Mouse (Mus musculus): Measurements from ENCODE around the gene 4833427G06Rik. TPM values are rescaled to one million over a fixed set of nuclear protein-coding genes. Genes with fewer than 3 reads are reported as not detected.

4833427G06Rik gene
- polyA plus RNA-seq, 1 experiment, result not detected

DNA sequence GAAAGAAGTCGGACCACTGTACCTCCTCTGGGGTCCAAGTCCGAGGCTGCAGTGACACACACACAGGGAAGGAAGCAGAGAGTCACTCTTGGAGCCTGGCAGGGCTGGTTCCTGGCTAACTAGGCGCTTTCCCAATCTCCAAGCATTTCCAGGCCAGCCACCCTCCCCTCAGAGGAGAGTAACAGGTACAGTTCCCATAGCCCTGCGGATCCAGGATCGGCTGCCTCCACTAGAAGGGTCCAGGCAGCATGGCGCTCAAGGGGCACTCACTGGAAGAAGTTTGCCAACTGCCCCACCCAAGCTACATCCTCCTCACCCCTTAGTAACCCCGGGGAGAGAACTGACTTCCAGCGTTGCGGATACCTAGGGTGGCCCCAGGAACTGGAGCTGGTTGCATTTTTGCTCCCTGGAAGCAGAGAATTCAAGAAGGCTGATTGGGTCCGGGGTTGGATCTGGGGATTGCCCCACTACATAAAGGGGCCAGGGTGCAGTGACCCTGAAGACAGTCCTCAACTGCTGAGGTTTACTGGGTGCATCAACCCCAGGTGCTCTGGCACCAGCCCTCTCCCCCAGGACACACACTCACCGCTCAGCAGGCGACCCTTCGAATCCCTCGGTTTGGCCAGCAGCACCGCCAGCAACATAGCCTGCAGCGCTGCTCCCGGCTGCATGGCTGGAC lies 25.4 kb downstream of the 4833427G06Rik start:
- TF ChIP-seq POLR2A (IDR thresholded peaks at IDR 0.05; ENCODE audit: borderline replicate concordance, low read depth, low read length), result no peak
- no peak for TF ChIP-seq CTCF (IDR thresholded peaks at IDR 0.05; ENCODE audit: low read depth, low read length)

DNA sequence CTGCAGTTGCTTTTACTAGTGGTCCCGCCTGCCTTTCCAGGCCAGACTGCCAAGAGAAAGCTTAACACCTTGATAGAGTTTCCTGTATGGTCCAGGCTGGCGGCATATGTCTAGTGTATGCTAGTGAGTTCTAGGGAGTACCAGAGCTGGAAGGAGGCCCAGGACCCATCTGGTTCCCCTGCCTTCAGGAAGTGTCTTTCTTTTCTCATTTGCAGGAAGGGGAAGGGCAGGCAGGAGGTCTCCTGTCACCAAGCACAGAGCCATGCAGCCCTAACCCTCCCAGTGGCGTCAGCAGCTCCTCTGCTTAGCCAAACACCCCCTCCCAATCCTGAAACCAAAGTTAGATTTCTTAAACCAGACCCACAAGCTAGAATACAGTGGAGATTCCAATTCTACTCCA lies 26.1 kb downstream of the 4833427G06Rik start:
- Histone ChIP-seq H3K4me1 (ENCODE audit: control insufficient read depth, insufficient read depth, low read length) (peaks cover 8% of the 10 kb centered on the region), H3K27ac (ENCODE audit: insufficient read depth, low read depth, low read length) (no peak overlapping the region), H3K4me3 (ENCODE audit: insufficient read depth, low read length) (peak overlapping the region; percentile 23; the same call in 1 of the 2 replicates)
- no peak for TF ChIP-seq CTCF (IDR thresholded peaks at IDR 0.05; ENCODE audit: low read depth, low read length)

More for the DNA sequence above, 25.4 kb downstream of the 4833427G06Rik start:
- H3K27ac ChIP-seq (ENCODE audit: insufficient read depth, low read depth, low read length), result no peak overlapping the region; the same call in 1 of the 2 replicates
- H3K4me1 ChIP-seq (ENCODE audit: control insufficient read depth, insufficient read depth, low read length), result peaks cover 8% of the 10 kb centered on the region
- H3K4me3 ChIP-seq (ENCODE audit: insufficient read depth, low read length), result peak overlapping the region; percentile 69

GRCm38 (mm10) chr9:51070801-51071200 lies 31.1 kb downstream of the 4833427G06Rik start:
- Histone ChIP-seq H3K27ac (ENCODE audit: insufficient read depth, low read depth, low read length) (no peak overlapping the region), H3K4me3 (ENCODE audit: insufficient read depth, low read length) (no peak overlapping the region), H3K4me1 (ENCODE audit: control insufficient read depth, insufficient read depth, low read length) (peaks cover 4% of the 10 kb centered on the region; the same call in 1 of the 2 replicates)
- TF ChIP-seq POLR2A (IDR thresholded peaks at IDR 0.05; ENCODE audit: borderline replicate concordance, low read depth, low read length) (no peak), CTCF (IDR thresholded peaks at IDR 0.05; ENCODE audit: low read depth, low read length) (no peak)

- Histone ChIP-seq H3K27ac (ENCODE audit: insufficient read depth, low read depth, low read length) (no peak overlapping the region), H3K4me1 (ENCODE audit: control insufficient read depth, insufficient read depth, low read length) (no peaks in the 10 kb centered on the region), H3K4me3 (ENCODE audit: insufficient read depth, low read length) (no peak overlapping the region)
- TF ChIP-seq CTCF (IDR thresholded peaks at IDR 0.05; ENCODE audit: low read depth, low read length), result no peak
- TF ChIP-seq POLR2A (IDR thresholded peaks at IDR 0.05; ENCODE audit: borderline replicate concordance, low read depth, low read length), result no peak
These were observed 33.7 kb downstream of the 4833427G06Rik start for GRCm38 (mm10) chr9:51068202-51068601.

DNA sequence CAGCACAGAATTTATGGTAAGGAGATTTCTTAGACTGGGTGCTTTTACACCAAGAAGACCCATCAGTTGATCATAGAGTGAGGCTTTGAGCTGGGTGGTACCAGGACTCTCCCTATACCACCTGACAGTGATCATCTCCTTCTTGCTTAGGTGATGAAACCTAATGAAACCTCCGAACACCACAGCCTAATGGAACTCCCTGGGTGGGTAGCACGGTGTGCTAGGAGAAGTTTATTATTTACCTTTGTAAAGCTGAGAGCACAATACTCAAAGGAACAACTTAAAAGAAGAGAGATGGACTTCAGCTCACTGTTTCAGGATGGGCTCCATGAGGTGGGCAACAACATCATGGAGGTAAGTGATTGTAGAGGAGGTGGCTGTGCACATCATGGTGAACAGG lies 41.3 kb downstream of the 4833427G06Rik start, which contains the start of gene Btg4:
Gene Btg4 (plus strand): TSS at position 301 of the 400 bp plus-strand sequence.
- Histone ChIP-seq H3K27ac (ENCODE audit: insufficient read depth, low read depth, low read length) (no peak within 1 kb of the TSS), H3K4me1 (ENCODE audit: control insufficient read depth, insufficient read depth, low read length) (peaks cover 9% of the 10 kb centered on the region), H3K4me3 (ENCODE audit: insufficient read depth, low read length) (no peak within 1 kb of the TSS)
- TF ChIP-seq CTCF (IDR thresholded peaks at IDR 0.05; ENCODE audit: low read depth, low read length) (no peak), POLR2A (IDR thresholded peaks at IDR 0.05; ENCODE audit: borderline replicate concordance, low read depth, low read length) (no peak)

DNA sequence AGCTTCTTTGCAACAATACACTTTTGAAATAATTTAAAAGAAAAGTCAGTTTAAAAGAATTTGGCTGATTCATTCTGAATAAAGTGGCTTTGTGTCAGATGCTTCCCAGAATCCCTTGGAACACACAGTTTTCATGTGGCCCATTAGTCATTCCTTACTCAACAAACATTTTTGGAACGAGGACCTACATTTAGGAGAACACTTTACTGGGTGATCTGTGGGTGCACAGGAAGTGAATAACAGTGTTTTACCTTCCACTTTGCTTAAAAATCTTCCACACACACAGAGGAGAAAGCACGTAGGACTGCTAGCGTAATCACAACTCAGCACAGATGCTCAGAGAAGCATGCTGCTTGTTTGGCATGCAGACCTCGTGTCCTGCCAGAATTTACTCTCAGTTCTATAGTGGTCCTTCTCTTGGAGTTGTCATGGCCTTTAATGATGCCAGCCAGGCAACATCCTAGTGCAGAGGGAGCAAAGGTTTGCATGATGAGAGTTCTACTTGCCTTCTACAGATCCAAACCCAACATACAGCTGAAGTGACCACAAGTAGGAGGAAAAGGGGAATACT lies 42.8 kb downstream of the 4833427G06Rik start:
- TF ChIP-seq CTCF (IDR thresholded peaks at IDR 0.05; ENCODE audit: low read depth, low read length) (no peak), POLR2A (IDR thresholded peaks at IDR 0.05; ENCODE audit: borderline replicate concordance, low read depth, low read length) (no peak)
- H3K4me3 ChIP-seq (ENCODE audit: insufficient read depth, low read length), result no peak overlapping the region
- H3K27ac ChIP-seq (ENCODE audit: insufficient read depth, low read depth, low read length), result no peak overlapping the region
- H3K4me1 ChIP-seq (ENCODE audit: control insufficient read depth, insufficient read depth, low read length), result peaks cover 9% of the 10 kb centered on the region

DNA sequence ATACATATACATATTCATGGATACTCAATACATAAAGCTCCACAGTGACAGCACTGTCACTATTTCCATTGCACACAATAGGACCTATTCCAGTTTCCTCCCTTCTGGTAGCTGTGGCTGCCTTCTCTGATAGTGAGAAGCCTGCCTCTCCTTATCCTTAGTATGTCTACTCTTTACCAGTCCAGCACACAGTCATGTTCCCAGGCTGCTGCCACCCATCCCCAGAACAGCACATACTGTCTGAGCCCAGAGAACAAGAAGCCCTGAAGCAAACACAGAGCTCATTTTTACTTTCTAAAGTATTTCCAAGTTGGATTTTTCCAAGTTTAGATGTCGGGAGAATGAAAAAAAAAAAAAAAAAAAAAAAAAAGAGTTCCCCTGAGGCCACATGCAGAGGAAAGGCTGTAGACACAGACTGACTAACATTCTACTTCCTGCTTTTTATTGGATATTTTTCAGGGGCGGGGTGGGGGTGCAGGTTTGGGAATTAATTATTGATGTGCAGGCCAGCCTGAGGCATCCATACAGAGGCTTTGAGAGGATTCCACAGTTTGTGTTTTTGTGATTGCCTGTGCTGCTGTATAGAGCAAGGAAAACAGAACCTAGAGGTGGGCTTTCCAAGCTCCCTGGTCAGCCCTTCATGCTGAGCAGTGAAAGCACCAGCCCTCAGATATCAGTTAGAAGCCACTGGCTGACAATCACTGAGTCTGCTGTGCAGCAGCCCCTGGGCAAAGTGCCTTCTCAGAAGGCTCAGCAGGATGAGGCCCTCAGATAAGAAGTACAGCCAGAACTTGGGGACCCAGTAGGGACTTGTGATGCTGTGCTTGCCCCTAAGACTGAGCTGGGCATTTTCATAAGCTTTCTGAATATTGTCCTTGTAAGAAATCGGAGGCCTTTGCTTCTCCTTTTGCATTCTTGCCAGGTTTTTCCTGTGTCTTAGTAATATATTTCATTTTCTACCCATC lies 45.2 kb downstream of the 4833427G06Rik start:
- H3K4me3 ChIP-seq (ENCODE audit: insufficient read depth, low read length), result no peak overlapping the region
- no peak overlapping the region for H3K27ac ChIP-seq (ENCODE audit: insufficient read depth, low read depth, low read length)
- peaks cover 9% of the 10 kb centered on the region for H3K4me1 ChIP-seq (ENCODE audit: control insufficient read depth, insufficient read depth, low read length)
- no peak for TF ChIP-seq CTCF (IDR thresholded peaks at IDR 0.05; ENCODE audit: low read depth, low read length)
- no peak for TF ChIP-seq POLR2A (IDR thresholded peaks at IDR 0.05; ENCODE audit: borderline replicate concordance, low read depth, low read length)

DNA sequence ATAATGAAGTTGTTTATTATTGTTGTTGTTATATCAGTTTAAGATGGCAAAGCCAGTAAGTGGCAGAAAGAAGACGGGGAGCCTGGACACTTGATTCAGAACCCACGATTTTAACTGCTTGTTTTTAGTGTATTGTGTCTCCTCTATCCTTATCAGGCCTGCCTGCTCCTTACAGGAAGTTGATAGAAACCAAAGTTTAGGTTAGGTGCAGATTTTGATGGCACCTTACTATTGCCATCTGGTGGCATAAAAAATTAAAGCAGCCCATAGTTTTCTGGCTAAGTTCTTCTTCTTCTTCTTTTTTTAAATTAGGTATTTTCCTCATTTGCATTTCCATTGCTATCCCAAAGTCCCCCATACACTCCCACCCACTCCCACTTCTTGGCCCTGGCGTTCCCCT lies 49.7 kb downstream of the 4833427G06Rik start:
- peaks cover 6% of the 10 kb centered on the region for H3K4me1 ChIP-seq (ENCODE audit: control insufficient read depth, insufficient read depth, low read length)
- no peak overlapping the region for H3K27ac ChIP-seq (ENCODE audit: insufficient read depth, low read depth, low read length)
- H3K4me3 ChIP-seq (ENCODE audit: insufficient read depth, low read length), result no peak overlapping the region
- TF ChIP-seq CTCF (IDR thresholded peaks at IDR 0.05; ENCODE audit: low read depth, low read length) (no peak), POLR2A (IDR thresholded peaks at IDR 0.05; ENCODE audit: borderline replicate concordance, low read depth, low read length) (no peak)

DNA sequence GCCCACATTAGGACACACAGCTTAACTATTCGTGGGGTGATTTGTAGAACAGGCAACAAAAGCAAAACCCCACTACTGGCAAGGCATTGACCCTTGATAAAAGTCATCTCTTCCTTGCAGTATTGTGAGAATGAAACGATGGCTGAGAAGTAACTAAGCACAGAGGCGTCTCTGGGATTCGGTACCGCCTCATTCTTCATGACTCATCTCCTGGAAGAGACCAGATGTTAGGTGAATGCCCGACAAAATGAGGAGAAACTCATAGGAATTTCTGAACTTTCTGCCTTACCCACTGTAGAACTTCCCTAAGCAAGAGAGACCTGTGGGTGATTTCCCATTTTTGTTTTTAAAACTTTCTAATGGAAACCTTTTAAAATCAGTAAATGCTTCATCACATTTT lies 59.7 kb downstream of the 4833427G06Rik start:
- H3K4me3 ChIP-seq (ENCODE audit: insufficient read depth, low read length), result no peak overlapping the region
- TF ChIP-seq CTCF (IDR thresholded peaks at IDR 0.05; ENCODE audit: low read depth, low read length), result no peak
- TF ChIP-seq POLR2A (IDR thresholded peaks at IDR 0.05; ENCODE audit: borderline replicate concordance, low read depth, low read length), result no peak
- no peak overlapping the region for H3K27ac ChIP-seq (ENCODE audit: insufficient read depth, low read depth, low read length)
- H3K4me1 ChIP-seq (ENCODE audit: control insufficient read depth, insufficient read depth, low read length), result peaks cover 6% of the 10 kb centered on the region

Measured in bone marrow macrophage, adult 2 months (primary cell).